Mouse (Mus musculus) 3T3-L1 (cell line): ENCODE measurements around the gene Syt2.

Source experiments
- DNase-seq: peaks from one replicate; pipeline ENCODE4 v3.0.0-alpha.2; 2015; ENCODE audit warnings: low read depth, low spot score

The Syt2 gene

GRCm38 (mm10) chr1:134704396-134705306, 58.2 kb downstream of the Syt2 start:
- peak; percentile 32 for DNase-seq

GRCm38 (mm10) chr1:134706549-134706948, 60.1 kb downstream of the Syt2 start:
- no peak for DNase-seq

- DNase-seq: no peak
Observed at GRCm38 (mm10) chr1:134707516-134707915, 61.0 kb downstream of the Syt2 start.

GRCm38 (mm10) chr1:134708274-134708673, 61.8 kb downstream of the Syt2 start:
- DNase-seq: no peak

GRCm38 (mm10) chr1:134708801-134709385, 62.4 kb downstream of the Syt2 start:
- no peak for DNase-seq

- DNase-seq: no peak
Observed at GRCm38 (mm10) chr1:134709411-134710306, 63.2 kb downstream of the Syt2 start.

GRCm38 (mm10) chr1:134711061-134711460, 64.6 kb downstream of the Syt2 start:
- no peak for DNase-seq

- DNase-seq: no peak
Observed at GRCm38 (mm10) chr1:134711653-134712052, 65.2 kb downstream of the Syt2 start.

GRCm38 (mm10) chr1:134712781-134713299, 66.4 kb downstream of the Syt2 start:
- no peak for DNase-seq

GRCm38 (mm10) chr1:134713421-134713969, 67.0 kb downstream of the Syt2 start:
- DNase-seq: no peak

GRCm38 (mm10) chr1:134714166-134714565, 67.7 kb downstream of the Syt2 start:
- no peak for DNase-seq

- DNase-seq: no peak
Observed at GRCm38 (mm10) chr1:134715092-134715491, 68.6 kb downstream of the Syt2 start.

- DNase-seq: no peak
Observed at GRCm38 (mm10) chr1:134719718-134720304, 73.3 kb downstream of the Syt2 start.

- no peak for DNase-seq
Observed at GRCm38 (mm10) chr1:134721486-134721885, 75.0 kb downstream of the Syt2 start.

- no peak for DNase-seq
Observed at GRCm38 (mm10) chr1:134722891-134723290, 76.4 kb downstream of the Syt2 start.

GRCm38 (mm10) chr1:134725276-134725675, 78.8 kb downstream of the Syt2 start:
- peak; percentile 71 for DNase-seq

- DNase-seq: no peak
Observed at GRCm38 (mm10) chr1:134726480-134726879, 80.0 kb downstream of the Syt2 start.

- no peak for DNase-seq
Observed at GRCm38 (mm10) chr1:134727256-134727655, 80.8 kb downstream of the Syt2 start.

- DNase-seq: no peak
Observed at GRCm38 (mm10) chr1:134733659-134734058, 87.2 kb downstream of the Syt2 start.

- no peak for DNase-seq
Observed at GRCm38 (mm10) chr1:134737463-134737862, 91.0 kb downstream of the Syt2 start.

GRCm38 (mm10) chr1:134741433-134741832, 95.0 kb downstream of the Syt2 start:
- DNase-seq: peak; percentile 28
